Mouse (Mus musculus) B cell, adult 2 months (primary cell): ENCODE data around the gene Icosl.
"Not testable (repeated sequence)": the region's sequence is repeated elsewhere in the genome, so short reads cannot be mapped to it uniquely, and the experiment has no call there.

Experiments used
- DNase-seq, 2 experiments: peaks; one replicate each; pipeline ENCODE4 v3.0.0; 2022

Gene Icosl

DNA sequence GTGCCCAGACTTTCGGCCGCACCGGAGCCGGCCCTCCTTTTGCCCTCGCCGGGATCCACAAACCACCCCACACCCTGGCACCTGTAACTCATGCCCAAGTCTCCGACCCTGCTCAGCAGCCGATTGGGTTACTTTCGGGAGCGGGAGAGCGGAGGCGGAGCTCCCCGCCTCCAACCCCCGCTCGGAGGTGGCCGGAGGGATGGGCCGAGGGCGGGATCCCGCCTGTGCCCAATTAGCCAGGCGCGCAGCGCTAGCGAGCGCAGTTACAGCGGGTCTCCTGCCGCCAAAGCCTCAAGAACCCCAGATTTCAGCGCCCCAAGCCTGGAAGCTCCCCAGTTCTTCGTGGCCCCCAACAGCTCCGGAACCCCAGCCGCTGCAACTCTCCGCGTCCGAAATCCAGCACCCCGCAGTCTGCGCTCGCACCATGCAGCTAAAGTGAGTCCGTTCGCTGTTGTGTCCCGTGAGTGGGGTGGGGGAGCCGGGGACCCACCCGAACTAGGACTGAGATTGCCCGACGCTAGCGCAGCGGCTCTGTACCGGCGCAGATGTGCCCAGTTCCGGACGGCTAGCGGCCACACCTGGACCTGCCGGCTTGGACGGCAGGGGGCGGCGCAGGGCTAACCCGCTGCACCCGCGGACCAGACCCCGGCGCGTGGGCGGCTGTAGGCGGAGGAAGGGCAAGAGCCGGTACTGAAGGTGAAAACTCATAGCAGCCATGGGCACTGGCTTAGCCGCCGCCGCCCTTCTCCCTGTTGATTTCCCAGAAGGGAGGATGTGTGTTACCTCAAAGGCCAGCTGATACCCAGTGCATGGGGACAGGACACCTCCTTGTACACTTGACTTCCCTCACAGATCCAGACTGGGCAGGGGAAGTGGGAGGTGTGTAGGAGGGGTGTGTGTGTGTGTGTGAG lies at the start of gene Icosl:
Gene Icosl, plus strand, starts transcription at position 202 of the 911 bp plus-strand sequence.
- DNase-seq, result peak; percentile 96 to 97

- DNase-seq, result not testable (repeated sequence)
Measured at GRCm38 (mm10) chr10:78019984-78020383, 49.1 kb upstream of the Icosl start.

GRCm38 (mm10) chr10:78025453-78025852 lies 43.6 kb upstream of the Icosl start:
- not testable (repeated sequence) for DNase-seq

GRCm38 (mm10) chr10:78028129-78028528 lies 41.0 kb upstream of the Icosl start:
- DNase-seq, result peak; percentile 81

- no peak for DNase-seq
Measured at GRCm38 (mm10) chr10:78029080-78029479, 40.0 kb upstream of the Icosl start.

DNA sequence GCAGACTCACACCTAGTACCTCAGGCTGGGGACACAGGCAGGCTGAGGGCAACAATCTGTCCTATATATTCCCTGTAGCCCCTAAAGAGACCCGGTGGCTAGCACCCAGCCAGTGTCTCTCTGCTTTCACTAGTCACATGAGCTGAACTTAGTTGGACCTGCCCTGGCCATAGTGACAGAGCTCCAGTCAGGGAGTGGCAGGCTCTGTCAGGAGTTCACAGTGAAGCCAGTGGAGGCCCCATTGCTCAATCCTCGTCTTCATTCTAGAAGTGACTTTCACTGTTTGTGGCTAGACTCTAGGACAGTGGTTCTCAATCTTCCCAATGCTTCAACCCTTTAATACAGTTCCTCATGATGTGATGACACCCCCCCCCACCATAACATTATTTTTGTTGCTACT lies 37.1 kb upstream of the Icosl start:
- no peak for DNase-seq

- no peak for DNase-seq
Measured at GRCm38 (mm10) chr10:78037139-78037538, 32.0 kb upstream of the Icosl start.

DNA sequence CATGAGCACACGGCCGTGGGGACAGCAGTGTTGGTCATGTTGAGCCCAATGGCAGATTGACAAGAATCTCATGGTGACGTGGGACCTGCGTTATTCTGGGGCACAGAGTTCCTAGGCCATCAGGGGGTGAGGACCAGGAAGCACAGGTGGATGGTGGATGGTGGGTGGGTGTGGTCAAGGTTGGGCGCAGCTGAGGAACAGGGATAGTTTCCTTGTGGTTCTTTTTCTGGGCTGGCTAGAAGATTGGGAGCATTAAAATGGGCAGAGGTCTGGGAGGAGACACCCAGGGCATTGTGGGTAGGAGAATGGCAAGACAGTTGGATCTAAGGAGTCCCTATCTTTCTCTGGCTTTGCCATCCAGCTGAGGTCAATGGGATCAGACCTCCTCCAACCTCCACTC lies 27.5 kb upstream of the Icosl start, which contains the start of gene Dnmt3l:
Gene Dnmt3l, plus strand, starts transcription at position 301 of the 400 bp plus-strand sequence.
- DNase-seq, result no peak

- no peak for DNase-seq
Measured at GRCm38 (mm10) chr10:78042096-78042495, 27.0 kb upstream of the Icosl start.

GRCm38 (mm10) chr10:78042697-78043405 lies 26.3 kb upstream of the Icosl start:
- DNase-seq, result no peak

GRCm38 (mm10) chr10:78043406-78043836 lies 25.7 kb upstream of the Icosl start, which contains the start of gene Aire:
Aire (minus strand) TSS chr10:78043610.
- peak; percentile 87 to 88 for DNase-seq

GRCm38 (mm10) chr10:78044531-78044930 lies 24.6 kb upstream of the Icosl start:
- DNase-seq, result no peak

- DNase-seq, result no peak
Measured at GRCm38 (mm10) chr10:78046388-78046787, 22.7 kb upstream of the Icosl start.

GRCm38 (mm10) chr10:78048061-78048730 lies 20.9 kb upstream of the Icosl start:
- DNase-seq, result no peak

DNA sequence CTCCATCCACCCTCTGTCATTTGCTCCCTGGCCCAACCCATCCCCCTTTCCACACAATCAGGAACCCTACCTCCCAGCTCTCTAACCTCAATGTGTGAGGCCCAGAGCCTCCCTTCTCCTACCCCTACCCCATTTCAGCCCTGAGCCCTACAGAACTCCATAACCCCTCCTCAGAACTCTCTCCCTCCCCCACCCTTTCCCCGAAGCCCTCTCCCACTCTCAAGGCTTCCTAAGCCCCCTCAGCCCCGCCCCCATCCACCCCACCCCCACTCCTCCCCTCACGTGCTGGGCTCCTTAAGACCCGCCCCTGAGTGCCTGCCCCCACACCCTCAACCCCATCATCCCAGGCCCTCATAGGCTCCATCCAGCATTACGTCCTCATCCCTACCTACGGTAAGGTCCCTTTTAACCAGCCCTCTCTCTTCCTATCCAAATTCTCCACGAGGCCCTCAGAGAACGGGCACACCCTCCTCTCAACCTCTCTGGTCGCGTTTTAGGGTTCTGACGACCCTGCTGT lies 19.5 kb upstream of the Icosl start:
- DNase-seq, result no peak

GRCm38 (mm10) chr10:78054633-78055565 lies 14.2 kb upstream of the Icosl start:
- no peak for DNase-seq

DNA sequence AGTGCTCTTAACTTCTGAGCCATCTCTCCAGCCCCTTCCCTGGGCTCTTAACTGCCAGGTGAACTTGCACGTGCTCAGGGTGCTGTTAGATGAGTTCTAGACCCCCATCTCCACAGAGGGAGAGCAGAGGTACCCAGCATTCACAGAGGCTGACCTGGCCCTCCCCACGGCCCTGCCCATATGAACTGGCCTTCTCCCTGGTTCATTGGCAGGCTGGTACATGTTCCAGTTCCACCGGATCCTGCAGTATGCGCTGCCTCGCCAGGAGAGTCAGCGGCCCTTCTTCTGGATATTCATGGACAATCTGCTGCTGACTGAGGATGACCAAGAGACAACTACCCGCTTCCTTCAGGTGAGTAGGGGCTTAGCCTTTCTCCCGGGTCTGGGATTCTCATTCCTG lies 12.0 kb upstream of the Icosl start:
- no peak for DNase-seq

GRCm38 (mm10) chr10:78063122-78063521 lies 6.0 kb upstream of the Icosl start:
- peak; percentile 20 to 25 for DNase-seq

GRCm38 (mm10) chr10:78067226-78067625 lies 1.9 kb upstream of the Icosl start:
- peak; percentile 62 for DNase-seq

GRCm38 (mm10) chr10:78068541-78068940 lies 561 bp upstream of the Icosl start:
- no peak for DNase-seq

GRCm38 (mm10) chr10:78074151-78074550 lies 5.0 kb downstream of the Icosl start:
- no peak for DNase-seq

- DNase-seq, result no peak
Measured at GRCm38 (mm10) chr10:78074977-78075376, 5.9 kb downstream of the Icosl start.
